Mouse (Mus musculus) myocyte (in vitro differentiated cells): ENCODE measurements around the gene Golt1b.

Experiments
- CEBPB ChIP-seq: IDR thresholded peaks from 2 replicates; pipeline ENCODE4 v1.6.1; 2011; ENCODE audit warnings: mild to moderate bottlenecking, moderate library complexity; ENCODE audit not compliant: poor library complexity, insufficient read depth, severe bottlenecking
- E2F4 ChIP-seq: IDR thresholded peaks from one replicate; pipeline ENCODE4 v1.6.1; 2011; ENCODE audit warnings: mild to moderate bottlenecking, control low read depth, moderate library complexity; ENCODE audit not compliant: insufficient read depth
- MAX ChIP-seq: IDR thresholded peaks from one replicate; pipeline ENCODE4 v1.6.1; 2011; ENCODE audit warnings: low read depth, mild to moderate bottlenecking, control low read depth
- MYOG ChIP-seq, 3 experiments: IDR thresholded peaks; one replicate each; pipeline ENCODE4 v1.6.1; 2011; ENCODE audit warnings: control low read depth in 2 of 3, low read depth in 2 of 3, mild to moderate bottlenecking in 2 of 3; ENCODE audit not compliant: insufficient read length in 2 of 3, control insufficient read depth in 1 of 3, insufficient read depth in 1 of 3
- POLR2A ChIP-seq: IDR thresholded peaks from one replicate; pipeline ENCODE4 v1.6.1; 2011; ENCODE audit warnings: low read depth, mild to moderate bottlenecking, control low read depth, moderate library complexity; ENCODE audit not compliant: insufficient read length
- POLR2AphosphoS2 ChIP-seq: IDR thresholded peaks from one replicate; pipeline ENCODE4 v1.6.1; 2011; ENCODE audit warnings: low read depth, control low read depth; ENCODE audit not compliant: insufficient read length
- REST ChIP-seq: IDR thresholded peaks from one replicate; pipeline ENCODE4 v1.6.1; 2011; ENCODE audit warnings: mild to moderate bottlenecking, control low read depth, moderate library complexity; ENCODE audit not compliant: insufficient read depth, insufficient read length
- TCF12 ChIP-seq: IDR thresholded peaks from one replicate; pipeline ENCODE4 v1.6.1; 2011; ENCODE audit warnings: mild to moderate bottlenecking, control low read depth; ENCODE audit not compliant: poor library complexity, insufficient read depth, severe bottlenecking
- USF1 ChIP-seq: IDR thresholded peaks from one replicate; pipeline ENCODE4 v1.6.1; 2011; ENCODE audit warnings: low read depth, mild to moderate bottlenecking, control low read depth, moderate library complexity

- TF ChIP-seq MYOG (IDR thresholded peaks at IDR 0.05; ENCODE audit: control insufficient read depth in 1 of 3, insufficient read depth in 1 of 3, insufficient read length in 2 of 3, low read depth in 2 of 3) (no peak), POLR2A (no peak), POLR2AphosphoS2 (no peak), CEBPB (no peak), MAX (no peak), E2F4 (no peak), REST (no peak), USF1 (no peak), TCF12 (no peak)
Observed at GRCm38 (mm10) chr6:142362036-142362435, 25.0 kb upstream of the Golt1b start.
